Mouse (Mus musculus) E14TG2a.4 (cell line): ENCODE measurements at regions not wholly inside any gene's neighbourhood (a gene's known extent, or its start where the extent isn't known, plus 50 kb on each side); places are given as distances from the start of the nearest gene placed in this dataset.

ENCODE experiments used
- CTCF ChIP-seq: conservative IDR thresholded peaks from 2 replicates; pipeline ENCODE4 v1.5.1; 2014; ENCODE audit warnings: low read length
- NANOG ChIP-seq: IDR thresholded peaks from 2 replicates; pipeline ENCODE4 v1.6.1; 2014; ENCODE audit warnings: borderline replicate concordance, low read length, mixed read lengths
- POU5F1 ChIP-seq: IDR thresholded peaks from 2 replicates; pipeline ENCODE4 v1.6.1; 2014; ENCODE audit warnings: low read length, borderline replicate concordance

- TF ChIP-seq CTCF (no peak), POU5F1 (no peak), NANOG (no peak)
Measured at GRCm38 (mm10) chr10:96955036-96955775, 338.4 kb downstream of the Btg1 start.
